Mouse (Mus musculus) neural tube, embryonic 10.5 days (tissue): ENCODE measurements at regions not wholly inside any gene's neighbourhood (a gene's known extent, or its start where the extent isn't known, plus 50 kb on each side); places are given as distances from the start of the nearest gene placed in this dataset.

ENCODE experiments used
- DNase-seq: peaks from one replicate; pipeline ENCODE4 v3.0.0-alpha.2; 2017; ENCODE audit warnings: low spot score; ENCODE audit errors: extremely low spot score

GRCm38 (mm10) chr19:20310653-20311052 is 80.1 kb downstream of the Anxa1 start:
- DNase-seq: no peak

- no peak for DNase-seq
These were observed 90.6 kb downstream of the Anxa1 start for GRCm38 (mm10) chr19:20300066-20300651.

- no peak for DNase-seq
These were observed 92.3 kb downstream of the Anxa1 start for GRCm38 (mm10) chr19:20298431-20298830.

- no peak for DNase-seq
These were observed 105.6 kb downstream of the Anxa1 start for GRCm38 (mm10) chr19:20285188-20285587.

- no peak for DNase-seq
These were observed 107.6 kb downstream of the Anxa1 start for GRCm38 (mm10) chr19:20283105-20283504.

GRCm38 (mm10) chr19:20261586-20261985 is 129.2 kb downstream of the Anxa1 start:
- DNase-seq: no peak

- DNase-seq: no peak
These were observed 138.6 kb downstream of the Anxa1 start for GRCm38 (mm10) chr19:20252151-20252550.

GRCm38 (mm10) chr19:20243817-20244216 is 146.9 kb downstream of the Anxa1 start:
- DNase-seq: no peak

- DNase-seq: no peak
These were observed 149.5 kb downstream of the Anxa1 start for GRCm38 (mm10) chr19:20241266-20241665.

GRCm38 (mm10) chr19:20240471-20240870 is 150.3 kb downstream of the Anxa1 start:
- DNase-seq: no peak

- DNase-seq: no peak
These were observed 151.3 kb downstream of the Anxa1 start for GRCm38 (mm10) chr19:20239396-20239795.

- DNase-seq: no peak
These were observed 164.0 kb downstream of the Anxa1 start for GRCm38 (mm10) chr19:20226756-20227155.

- no peak for DNase-seq
These were observed 173.4 kb downstream of the Anxa1 start for GRCm38 (mm10) chr19:20217389-20217788.

GRCm38 (mm10) chr19:20194511-20194910 is 196.2 kb downstream of the Anxa1 start:
- DNase-seq: no peak

GRCm38 (mm10) chr19:20181854-20182253 is 208.9 kb downstream of the Anxa1 start:
- no peak for DNase-seq

GRCm38 (mm10) chr19:20161502-20161901 is 229.2 kb downstream of the Anxa1 start:
- DNase-seq: no peak

- DNase-seq: no peak
These were observed 234.3 kb downstream of the Anxa1 start for GRCm38 (mm10) chr19:20156398-20156937.

GRCm38 (mm10) chr19:20139506-20139905 is 251.2 kb downstream of the Anxa1 start:
- DNase-seq: no peak

GRCm38 (mm10) chr19:20123546-20124195 is 267.1 kb downstream of the Anxa1 start:
- DNase-seq: no peak

GRCm38 (mm10) chr19:20122475-20122874 is 268.3 kb downstream of the Anxa1 start:
- DNase-seq: peak; percentile 14

- no peak for DNase-seq
These were observed 276.5 kb downstream of the Anxa1 start for GRCm38 (mm10) chr19:20114237-20114636.
